Mouse (Mus musculus): ENCODE data around the gene Znrf3.

Gene Znrf3

DNA sequence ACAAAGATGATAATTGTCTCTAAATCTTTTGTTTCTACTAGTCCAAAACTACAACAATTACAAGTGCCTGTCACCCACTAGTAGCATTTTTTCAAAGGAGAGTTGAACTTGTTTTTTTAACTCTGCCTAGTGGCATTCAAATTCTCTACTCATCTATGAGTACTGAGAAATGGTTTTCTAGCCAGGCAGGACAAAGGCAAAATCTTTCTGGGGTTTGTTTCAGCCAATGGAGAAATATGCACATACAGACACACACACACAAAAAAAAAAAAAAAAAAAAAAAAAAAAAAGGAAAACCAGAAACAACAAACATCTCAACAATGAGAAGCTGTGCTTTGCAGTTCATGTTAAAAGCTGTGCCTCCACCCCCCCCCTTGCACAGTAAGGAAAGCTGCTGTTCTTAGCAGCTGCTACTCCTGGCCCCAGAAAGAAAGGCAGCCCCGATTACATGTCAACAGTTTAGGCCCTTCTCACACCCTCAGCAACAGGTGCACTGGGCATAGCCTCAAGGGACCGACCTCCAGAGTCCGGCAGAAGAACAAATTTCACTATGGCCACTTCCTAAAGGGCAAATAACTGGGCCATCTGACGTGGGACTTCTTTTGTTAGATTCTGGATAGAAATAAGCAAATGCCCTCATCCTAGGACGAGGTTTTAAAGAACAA is 167.2 kb downstream of the Znrf3 start:
- in situ Hi-C loops (cut with MboI; ENCODE audit: unreplicated experiment in 2 of 2) = loop anchor here in 1 of 2 experiments (25.0 kb wide), 1 partner anchor 360 kb away; no protein-coding TSS in a partner anchor

DNA sequence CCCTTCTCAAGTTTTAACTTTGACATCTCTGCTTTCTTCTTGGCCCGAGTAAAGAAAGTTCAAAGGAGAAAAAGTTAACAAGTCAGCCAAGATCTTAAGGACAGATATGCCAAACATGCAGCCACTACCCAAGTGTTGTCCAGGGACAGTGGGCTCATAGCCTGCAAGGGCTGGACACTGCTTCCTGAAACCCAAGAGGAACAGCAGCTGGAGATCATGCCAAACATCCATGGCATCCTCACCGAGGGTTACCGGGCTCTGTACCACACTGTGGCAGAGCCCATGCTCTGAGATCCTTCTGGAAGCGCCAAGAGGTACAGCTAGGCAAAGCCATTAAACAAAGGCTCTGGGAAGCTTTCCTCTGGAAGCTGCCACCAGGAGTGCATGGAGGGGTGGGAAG is 169.4 kb downstream of the Znrf3 start:
- in situ Hi-C loops (cut with MboI; ENCODE audit: unreplicated experiment in 2 of 2) = loop anchor here in 1 of 2 experiments (25.0 kb wide), 1 partner anchor 362 kb away; no protein-coding TSS in a partner anchor

DNA sequence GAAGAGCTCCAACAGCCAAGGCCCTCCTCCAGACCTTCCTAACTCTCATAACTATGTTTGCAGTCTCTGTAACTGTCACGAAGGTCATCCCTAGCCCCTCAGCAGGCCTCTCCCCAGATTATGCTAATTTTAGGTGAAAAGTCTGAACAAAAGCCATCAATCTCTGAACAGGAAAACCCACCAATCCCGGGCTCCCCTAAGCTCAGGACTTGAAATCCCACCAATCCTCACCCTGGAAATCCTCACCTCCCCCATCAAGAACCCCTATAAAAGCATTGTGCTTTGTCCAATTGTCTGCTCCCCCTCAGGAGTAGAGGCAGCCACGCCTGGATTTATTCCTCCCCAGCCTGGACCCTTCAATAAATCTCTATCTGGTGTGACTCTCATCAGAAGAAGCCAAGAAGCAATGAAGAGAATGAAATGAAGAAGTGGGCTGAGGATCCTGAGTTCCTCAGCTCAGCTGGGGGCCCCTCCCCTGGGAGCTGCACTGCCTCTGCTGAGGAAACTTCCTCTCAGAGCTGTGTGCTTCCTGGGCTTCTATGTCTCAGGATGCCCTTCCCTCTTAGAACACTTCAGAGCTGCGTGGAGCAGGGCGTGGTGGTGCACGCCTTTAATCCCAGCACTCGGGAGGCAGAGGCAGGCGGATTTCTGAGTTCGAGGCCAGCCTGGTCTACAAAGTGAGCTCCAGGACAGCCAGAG is 172.0 kb downstream of the Znrf3 start:
- in situ Hi-C loops (cut with MboI; ENCODE audit: unreplicated experiment in 2 of 2) = no loop called here

DNA sequence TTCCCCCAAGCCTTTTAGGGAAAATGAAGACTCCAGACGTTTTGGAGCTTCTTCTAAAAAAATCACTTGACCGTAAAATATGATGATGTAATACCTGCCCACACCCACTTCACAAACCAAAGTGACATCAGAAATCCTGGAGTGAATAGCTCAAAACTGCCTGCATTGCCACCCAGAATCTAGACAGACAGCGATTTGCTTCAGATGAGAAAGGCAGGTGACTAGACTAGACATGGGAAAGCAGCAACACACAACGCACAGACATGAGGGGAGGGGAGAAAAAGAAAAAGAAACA is 172.6 kb downstream of the Znrf3 start:
- in situ Hi-C loops (cut with MboI; ENCODE audit: unreplicated experiment in 2 of 2) = no loop called here

DNA sequence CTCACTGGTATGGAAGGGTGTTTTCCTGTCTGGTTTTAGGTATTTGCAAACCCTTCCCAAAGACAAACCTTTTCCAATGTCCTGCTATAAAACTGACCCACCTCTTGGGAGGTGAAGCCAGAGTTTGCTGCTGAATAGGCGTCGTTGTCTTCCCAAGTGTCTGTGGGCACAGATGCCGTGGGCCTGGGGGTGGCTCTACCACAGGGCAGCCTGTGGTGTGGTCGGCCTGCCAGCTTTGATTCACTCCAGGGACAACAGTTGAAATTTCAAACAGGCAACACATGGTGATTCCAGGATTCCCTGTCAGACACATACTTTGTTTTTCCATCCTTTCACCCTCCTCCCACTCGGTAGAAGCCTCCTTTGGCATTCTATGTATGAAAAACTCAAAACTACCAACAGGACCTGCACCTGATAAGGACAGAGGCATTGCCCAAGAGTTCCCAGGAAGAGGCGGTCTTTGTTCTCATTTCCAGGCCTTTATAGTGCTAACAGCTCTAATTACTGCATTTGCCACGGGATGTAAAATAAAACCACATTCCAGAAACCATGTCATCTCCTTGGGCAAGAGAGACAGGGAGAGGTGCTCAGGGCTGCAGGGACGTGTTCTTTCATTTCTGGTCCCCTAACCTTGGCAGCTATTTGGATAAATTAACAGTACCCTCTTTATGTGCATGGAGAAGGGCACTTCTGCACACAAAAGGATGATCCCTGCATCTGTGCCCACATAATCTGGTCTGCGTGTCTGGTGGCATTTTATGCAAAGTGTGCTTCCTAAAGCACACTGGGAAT is 173.2 kb downstream of the Znrf3 start:
- in situ Hi-C loops (cut with MboI; ENCODE audit: unreplicated experiment in 2 of 2) = no loop called here

DNA sequence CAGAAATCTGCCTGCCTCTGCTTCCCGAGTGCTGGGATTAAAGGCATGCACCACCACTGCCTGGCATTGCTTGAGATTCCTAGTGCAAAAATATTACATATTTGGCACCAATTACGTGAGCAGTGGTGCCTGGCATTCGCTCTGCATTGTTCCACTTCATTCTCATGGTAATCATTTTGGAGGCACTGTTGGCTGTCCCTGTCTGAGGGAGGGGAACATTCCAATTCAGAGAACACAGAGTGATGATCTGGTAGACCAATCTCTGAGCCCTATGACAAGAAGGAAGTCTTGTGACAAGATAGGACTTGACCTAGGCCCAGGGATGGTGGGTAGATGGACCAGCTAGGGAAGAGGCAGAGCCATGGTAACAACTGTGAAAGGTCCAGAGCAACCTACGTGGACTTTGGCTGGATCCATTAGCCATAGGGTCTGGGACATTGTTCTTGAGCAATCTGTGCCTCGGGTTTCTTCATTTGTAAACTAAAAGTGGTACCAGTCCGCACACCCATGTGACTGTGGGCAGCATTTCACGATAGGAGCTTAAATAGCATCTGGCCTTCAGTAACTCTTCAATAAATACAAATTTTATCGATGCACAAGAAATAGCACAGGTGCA is 174.7 kb downstream of the Znrf3 start:
- in situ Hi-C loops (cut with MboI; ENCODE audit: unreplicated experiment in 2 of 2) = no loop called here

DNA sequence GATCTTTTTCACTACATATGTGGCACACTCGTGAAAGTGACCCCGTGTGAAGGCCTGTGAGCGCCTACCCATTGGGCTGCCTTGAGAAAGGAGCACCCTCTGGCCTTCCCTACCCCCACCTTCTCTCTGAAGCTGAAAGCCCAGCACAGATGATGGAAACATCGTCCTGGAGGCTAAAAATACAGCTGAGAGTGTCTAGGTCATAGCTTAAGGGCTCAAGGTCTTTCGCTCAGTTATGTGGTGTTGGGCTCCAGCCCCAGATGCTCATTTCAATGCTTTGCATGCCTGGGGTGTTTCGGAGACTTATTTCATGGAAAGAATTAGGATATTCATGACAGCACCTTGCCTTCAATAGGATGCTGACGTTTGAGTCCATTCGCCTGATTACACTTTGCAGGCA is 178.9 kb downstream of the Znrf3 start:
- in situ Hi-C loops (cut with MboI; ENCODE audit: unreplicated experiment in 2 of 2) = no loop called here

DNA sequence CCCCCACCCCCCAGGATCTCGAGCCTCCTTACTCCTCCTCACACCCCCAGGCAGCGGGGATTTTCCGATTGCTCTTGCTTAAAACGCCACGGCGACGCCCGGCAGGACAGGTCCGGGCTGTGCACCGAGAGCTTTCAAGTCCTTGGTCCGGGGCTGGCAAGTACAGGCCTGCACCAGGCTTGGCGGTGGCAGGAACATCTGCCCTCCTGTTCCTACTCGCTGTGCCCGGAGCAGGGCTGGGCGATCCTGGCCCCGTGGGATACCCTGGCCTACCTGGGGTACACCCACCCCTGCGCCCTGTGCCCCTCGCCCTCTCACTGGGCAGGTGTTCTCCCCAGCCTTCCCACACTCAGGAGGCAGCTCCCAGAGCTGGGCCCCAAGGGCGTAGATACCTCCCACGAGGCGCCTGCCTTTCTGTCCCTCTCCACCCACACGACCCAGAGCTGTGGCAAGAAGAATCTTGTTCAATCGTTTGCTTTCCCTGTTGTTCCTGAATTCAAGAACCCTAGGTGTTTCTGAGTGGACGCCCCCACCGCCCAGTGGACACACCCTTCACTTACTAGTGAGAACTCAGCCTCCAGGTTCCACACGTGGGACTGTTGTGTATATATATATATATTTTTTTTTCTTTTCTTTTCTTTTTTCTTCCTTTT is 181.4 kb downstream of the Znrf3 start:
- in situ Hi-C loops (cut with MboI; ENCODE audit: unreplicated experiment in 2 of 2) = no loop called here

DNA sequence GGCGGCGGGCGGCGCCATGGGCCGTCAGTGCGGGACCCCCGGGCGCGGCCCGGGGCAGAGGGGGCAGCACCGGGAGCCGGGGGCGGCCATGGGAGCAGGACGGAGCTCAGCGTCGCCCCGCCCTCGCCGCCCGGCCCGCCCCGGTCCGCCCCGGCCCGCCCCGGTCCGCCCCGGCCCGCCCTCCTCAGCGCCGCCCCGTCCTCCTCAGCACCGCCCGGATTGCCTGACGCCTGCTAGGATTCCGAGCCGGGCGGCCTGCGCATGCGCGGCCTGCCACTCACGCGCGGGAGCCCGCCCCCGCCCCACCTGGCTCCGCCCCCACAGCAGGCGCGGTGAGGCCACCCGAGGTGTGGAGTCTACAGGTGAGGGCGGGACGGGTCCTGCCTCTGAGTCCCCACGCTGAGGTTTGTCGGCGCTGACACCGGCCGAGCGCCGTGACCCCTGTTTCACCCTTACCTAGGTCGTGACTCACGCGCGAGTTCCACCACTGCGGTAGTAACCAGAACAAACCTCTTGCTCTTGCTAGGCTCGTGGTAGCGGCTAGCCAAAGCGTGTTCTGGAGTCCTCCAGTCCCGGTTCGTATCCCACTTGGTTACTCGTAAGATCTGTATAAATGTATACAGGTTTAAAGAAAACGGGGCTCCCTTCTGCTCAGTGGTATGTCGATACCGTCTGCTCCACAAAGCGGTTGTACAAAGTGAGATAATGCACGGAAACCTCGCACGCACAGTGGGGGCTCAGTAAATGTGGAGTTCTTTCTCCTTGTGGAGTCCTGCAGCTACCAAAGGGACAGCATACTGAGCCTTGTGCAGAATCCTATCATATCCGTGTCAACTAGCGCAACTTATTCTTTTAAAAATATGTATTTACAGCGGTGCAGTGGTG is 182.9 kb downstream of the Znrf3 start, which contains the start of gene Kremen1:
Gene Kremen1, minus strand, starts transcription at position 51 of the 885 bp plus-strand sequence.
- in situ Hi-C loops (cut with MboI; ENCODE audit: unreplicated experiment in 2 of 2) = no loop called here

DNA sequence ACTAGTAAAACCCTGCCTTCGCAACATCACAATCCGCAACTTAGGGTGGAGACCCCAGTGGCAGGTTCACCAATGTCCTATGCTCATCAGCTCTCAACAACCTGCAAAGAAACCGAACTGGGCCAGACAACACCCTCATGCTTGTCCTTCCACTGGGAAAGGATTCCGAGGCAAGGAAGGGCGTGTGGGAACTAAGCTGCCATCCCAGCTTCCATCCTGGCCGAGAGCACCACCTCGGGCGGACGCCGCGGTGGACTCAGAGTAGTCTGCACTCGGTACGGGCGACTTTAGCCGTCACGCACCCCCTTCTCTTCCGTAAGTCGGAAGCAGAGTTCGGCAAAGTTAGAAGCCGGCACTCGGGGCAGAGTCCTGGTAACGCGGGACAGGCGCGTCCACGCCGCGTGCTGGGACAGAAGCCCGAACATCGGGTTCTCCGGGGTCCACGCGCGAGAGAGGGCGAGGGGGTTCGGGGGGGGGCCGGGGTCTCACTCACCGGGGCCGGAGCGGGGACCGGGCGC is 183.6 kb downstream of the Znrf3 start:
- in situ Hi-C loops (cut with MboI; ENCODE audit: unreplicated experiment in 2 of 2) = no loop called here

DNA sequence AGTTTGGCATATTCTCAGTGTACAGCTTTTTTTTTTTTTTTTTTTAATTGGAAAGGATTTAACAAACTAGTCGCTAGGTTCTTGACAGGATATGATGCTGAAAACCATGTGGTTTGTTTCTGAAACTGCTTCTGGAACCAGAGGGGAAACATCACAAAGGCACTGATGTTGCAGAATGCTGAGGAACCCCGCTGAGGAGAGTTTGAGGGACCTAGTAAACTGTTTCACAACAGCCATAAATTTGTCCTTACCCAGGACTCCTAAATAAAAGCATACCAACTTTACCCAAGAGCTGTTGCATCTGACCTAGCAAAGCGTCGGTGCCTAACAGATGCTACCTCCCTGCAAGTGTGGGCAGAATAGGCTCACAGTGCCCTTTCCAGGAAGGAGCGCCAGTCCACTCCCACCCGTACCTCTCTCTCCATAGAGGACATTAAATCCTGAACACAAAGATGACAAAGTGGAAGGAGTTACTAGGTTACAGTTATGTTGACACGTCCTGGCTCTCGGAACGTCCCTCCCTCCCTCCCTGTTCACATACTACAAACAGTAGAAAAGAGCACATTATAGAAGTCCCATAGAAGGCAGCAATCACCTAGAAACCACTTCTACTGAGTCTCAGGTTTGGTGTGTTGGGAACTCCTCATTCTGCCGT is 184.6 kb downstream of the Znrf3 start:
- in situ Hi-C loops (cut with MboI; ENCODE audit: unreplicated experiment in 2 of 2) = no loop called here

DNA sequence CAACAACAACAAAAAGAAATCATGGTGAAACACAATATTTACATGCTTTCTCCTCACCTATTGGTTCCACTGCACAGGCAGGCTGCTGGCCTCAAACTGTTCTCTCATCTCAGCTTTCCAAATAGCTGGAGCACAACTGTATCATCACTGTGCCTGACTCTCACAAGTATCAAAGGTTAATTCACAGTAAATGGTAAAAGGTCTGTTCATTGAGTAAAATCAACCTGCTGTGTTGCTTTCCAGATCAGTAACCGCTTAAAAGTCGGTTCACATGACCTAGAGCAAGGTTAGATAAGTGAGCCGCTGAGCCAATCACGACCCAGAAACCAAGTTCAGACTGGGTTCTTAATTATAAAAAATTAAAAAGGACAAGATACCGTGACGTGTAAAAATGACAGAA is 186.6 kb downstream of the Znrf3 start:
- in situ Hi-C loops (cut with MboI; ENCODE audit: unreplicated experiment in 2 of 2) = no loop called here

DNA sequence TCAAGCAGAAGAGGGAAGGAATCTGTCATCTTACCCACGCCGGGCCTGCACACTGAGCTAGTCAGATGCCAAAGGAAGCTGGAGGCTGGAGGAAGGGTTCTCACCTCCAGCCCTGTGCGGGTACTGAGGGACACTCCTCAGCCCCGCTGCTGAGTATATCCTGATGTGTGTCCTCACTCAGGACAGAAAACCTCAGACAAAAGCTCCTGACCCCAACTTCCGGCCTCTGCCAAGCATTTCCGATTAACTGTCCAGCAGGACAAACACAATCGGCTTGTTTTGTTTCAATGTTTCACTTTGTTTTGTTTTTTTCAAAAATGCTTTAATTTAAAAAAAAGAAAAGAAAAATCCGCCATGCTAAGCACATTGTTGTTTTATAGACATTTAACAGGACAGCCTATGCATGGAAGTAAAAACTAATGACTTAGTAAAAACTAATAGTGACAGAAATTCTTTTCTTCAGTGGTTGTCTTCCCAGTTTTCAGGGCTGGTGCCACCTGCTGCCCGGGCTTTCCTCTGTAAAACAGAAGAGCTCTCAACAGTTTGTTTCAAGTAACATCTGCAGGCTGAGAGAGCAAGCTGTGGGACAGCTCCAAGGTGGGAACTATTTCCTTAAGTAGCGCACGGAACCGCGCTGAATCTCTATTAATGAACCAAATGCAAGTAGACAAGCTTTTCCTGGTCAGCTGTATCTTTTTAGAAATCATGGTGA is 187.3 kb downstream of the Znrf3 start:
- in situ Hi-C loops (cut with MboI; ENCODE audit: unreplicated experiment in 2 of 2) = no loop called here

DNA sequence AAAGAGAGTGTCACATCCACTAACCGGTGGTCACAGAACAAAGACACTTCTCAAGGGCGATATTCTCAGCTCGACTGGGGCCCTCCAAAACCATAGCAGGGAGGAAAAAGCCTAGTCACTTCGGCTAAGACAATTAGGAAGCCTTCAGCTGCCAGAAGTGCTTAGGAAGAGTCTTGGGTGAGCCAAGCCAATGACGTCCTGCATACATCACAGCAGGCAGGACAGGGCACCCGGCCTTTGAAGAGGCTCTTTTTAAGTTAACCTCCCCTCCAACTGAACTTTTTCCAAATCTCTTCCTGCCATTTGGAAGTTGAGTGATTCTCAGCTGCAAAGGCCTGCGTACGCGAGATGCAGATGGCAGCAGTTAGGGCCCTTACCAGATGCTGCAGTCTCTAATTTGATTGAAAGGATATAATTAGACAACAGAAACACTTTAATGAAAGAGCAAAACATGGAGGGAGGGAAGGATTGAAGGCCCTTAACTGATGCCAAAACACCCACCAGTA is 189.1 kb downstream of the Znrf3 start:
- in situ Hi-C loops (cut with MboI; ENCODE audit: unreplicated experiment in 2 of 2) = no loop called here

DNA sequence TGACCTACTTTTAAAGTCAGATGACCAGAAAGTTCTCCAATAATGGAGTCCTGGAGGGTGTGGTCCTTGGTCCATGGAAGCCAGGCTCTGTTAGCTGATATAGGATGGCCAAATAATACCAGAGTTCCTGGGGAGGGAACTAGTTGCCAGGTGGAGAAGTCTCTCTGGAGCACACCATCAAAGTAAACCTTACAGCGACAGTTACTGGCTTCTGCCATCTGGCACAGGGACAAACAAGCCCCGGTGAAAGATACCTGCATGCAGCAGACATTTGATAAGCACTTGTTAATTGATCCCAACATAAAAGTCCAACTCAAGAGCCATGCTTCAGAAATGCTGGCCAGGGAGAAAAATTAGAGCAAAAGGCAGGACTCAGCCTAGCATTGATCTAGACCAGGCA is 190.6 kb downstream of the Znrf3 start:
- in situ Hi-C loops (cut with MboI; ENCODE audit: unreplicated experiment in 2 of 2) = loop anchor here in 1 of 2 experiments (5.0 kb wide), 1 partner anchor 72 kb away; no protein-coding TSS in a partner anchor

DNA sequence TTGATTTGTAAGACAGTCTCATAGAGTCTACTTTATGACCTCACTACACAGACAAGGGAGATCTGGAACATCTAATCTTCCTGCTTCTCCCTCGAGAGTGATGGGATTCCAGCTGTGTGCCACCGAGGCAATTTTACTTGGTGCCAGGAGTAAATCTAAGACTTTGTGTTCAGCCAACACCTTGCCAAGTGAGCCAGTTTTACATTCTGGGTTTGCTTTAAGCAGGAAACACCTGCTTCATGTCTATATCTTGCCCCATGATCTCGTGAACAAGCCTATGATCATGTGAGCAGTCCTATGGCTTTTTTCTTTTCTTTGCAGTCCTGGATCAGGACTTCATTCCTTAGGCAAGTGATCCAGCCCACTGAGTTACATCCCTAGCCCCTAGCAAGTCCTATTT is 191.1 kb downstream of the Znrf3 start:
- in situ Hi-C loops (cut with MboI; ENCODE audit: unreplicated experiment in 2 of 2) = loop anchor here in 1 of 2 experiments (5.0 kb wide), 1 partner anchor 71 kb away; no protein-coding TSS in a partner anchor

DNA sequence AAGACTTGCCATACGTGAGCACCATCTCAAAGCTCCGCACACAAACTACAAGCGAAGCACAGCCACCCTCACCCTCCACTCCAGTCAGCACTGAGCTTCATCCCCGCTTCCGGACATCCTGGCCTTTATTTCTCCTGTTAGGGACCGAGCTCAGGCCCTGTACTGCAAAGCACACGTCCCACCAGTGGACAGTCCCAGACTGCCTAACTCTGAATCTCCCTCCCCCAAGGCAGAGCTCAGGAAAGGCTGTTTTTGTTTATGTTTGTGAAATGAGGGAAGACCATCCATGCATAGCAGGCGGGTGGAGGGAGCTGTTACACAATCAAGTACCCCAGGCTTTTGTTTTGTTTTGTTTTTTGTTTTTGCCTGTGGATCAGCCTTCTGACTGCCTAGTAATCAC is 191.9 kb downstream of the Znrf3 start:
- in situ Hi-C loops (cut with MboI; ENCODE audit: unreplicated experiment in 2 of 2) = loop anchor here in 1 of 2 experiments (5.0 kb wide), 1 partner anchor 70 kb away; no protein-coding TSS in a partner anchor

DNA sequence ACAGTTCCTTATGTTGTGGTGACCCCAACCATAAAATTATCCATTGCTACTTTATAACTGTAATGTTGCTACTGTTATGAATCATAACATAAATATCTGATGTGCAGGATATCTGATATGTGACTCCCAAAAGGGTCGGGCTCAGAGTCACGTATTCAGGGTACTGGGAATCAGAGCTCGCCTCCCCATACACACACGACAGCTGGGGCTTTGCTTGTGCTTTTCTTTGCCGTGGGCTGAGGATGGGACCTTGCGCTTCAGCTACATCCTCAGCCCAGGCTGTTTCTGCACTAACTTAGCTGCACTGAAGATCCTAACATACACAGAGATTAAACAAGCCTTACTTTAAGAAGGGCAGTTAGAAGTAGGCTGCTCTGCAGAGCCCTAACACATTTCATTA is 193.5 kb downstream of the Znrf3 start:
- in situ Hi-C loops (cut with MboI; ENCODE audit: unreplicated experiment in 2 of 2) = loop anchor here in 1 of 2 experiments (5.0 kb wide), 1 partner anchor 69 kb away; no protein-coding TSS in a partner anchor
